Mouse (Mus musculus) ES-E14 (cell line): ENCODE data around the gene Nkain2. TPM values are rescaled to one million over a fixed set of nuclear protein-coding genes. Genes with fewer than 3 reads are reported as not detected.

Source experiments
- DNase-seq: peaks from one replicate; pipeline ENCODE4 v3.0.0-alpha.2; 2013; ENCODE audit warnings: low read depth, low spot score
- H3K27ac ChIP-seq: 2 replicates; pipeline ENCODE4 v1.5.1; 2012; ENCODE audit warnings: low read depth, mild to moderate bottlenecking, low read length, moderate library complexity, mixed read lengths; ENCODE audit not compliant: poor library complexity, insufficient read depth, severe bottlenecking
- H3K36me3 ChIP-seq: 2 replicates; pipeline ENCODE4 v1.6.1; 2012; ENCODE audit warnings: mild to moderate bottlenecking, low read length, moderate library complexity, mixed read lengths; ENCODE audit not compliant: control insufficient read depth, poor library complexity, insufficient read depth, severe bottlenecking
- H3K4me1 ChIP-seq, 2 experiments: fragments of 150-350 bp in 1 of 2; sonication (generic) in 1 of 2; 2 replicates each; pipeline ENCODE4 v1.6.1; 2012; ENCODE audit warnings: low read length in 2 of 2, mild to moderate bottlenecking in 1 of 2, mixed read lengths in 1 of 2; ENCODE audit not compliant: control insufficient read depth in 2 of 2, insufficient read depth in 2 of 2, poor library complexity in 1 of 2
- H3K4me3 ChIP-seq, 2 experiments: fragments of 150-350 bp in 1 of 2; sonication (generic) in 1 of 2; 2 replicates each; pipeline ENCODE4 v1.5.1; 2012; ENCODE audit warnings: low read length in 2 of 2, low read depth in 1 of 2, mild to moderate bottlenecking in 1 of 2, mixed read lengths in 1 of 2; ENCODE audit not compliant: insufficient read depth in 1 of 2, poor library complexity in 1 of 2, severe bottlenecking in 1 of 2
- H3K9ac ChIP-seq: 2 replicates; pipeline ENCODE4 v1.6.1; 2012; ENCODE audit warnings: low read depth, mild to moderate bottlenecking, low read length, mixed read lengths; ENCODE audit not compliant: poor library complexity, insufficient read depth, severe bottlenecking
- H3K9me3 ChIP-seq: fragments of 150-350 bp; sonication (generic); 2 replicates; pipeline ENCODE4 v1.6.1; 2012; ENCODE audit warnings: low read depth, mild to moderate bottlenecking, low read length; ENCODE audit not compliant: control insufficient read depth, insufficient read depth
- HCFC1 ChIP-seq: IDR thresholded peaks from 2 replicates; pipeline ENCODE4 v1.6.1; 2012; ENCODE audit warnings: low read length, inconsistent platforms, borderline replicate concordance; ENCODE audit not compliant: insufficient read depth
- MAFK ChIP-seq: IDR thresholded peaks from 2 replicates; pipeline ENCODE4 v1.6.1; 2014; ENCODE audit warnings: mild to moderate bottlenecking, low read depth, low read length, inconsistent platforms; ENCODE audit not compliant: insufficient read depth
- ZC3H11A ChIP-seq: IDR thresholded peaks from 2 replicates; pipeline ENCODE4 v1.6.1; 2012; ENCODE audit warnings: low read depth, mild to moderate bottlenecking, inconsistent platforms, low read length, borderline replicate concordance
- ZNF384 ChIP-seq: IDR thresholded peaks from 2 replicates; pipeline ENCODE4 v1.6.1; 2012; ENCODE audit warnings: low read depth, low read length, inconsistent platforms
- in situ Hi-C, 2 experiments: fragments of 600-800 bp; cut with MboI; formaldehyde crosslinking; loops; one replicate each; pipeline ENCODE4 v1.15.1; 2025; ENCODE audit warnings: low sequenced_read_pairs in 2 of 2, inconsistent platforms in 1 of 2; ENCODE audit not compliant: unreplicated experiment in 2 of 2
- total RNA-seq: library from RNA; depleted of rRNA; stranded (reverse); fragments of 300-350 nt; gene quantifications from 2 replicates; pipeline ENCODE4 v1.2.3, GENCODE M21; 2012; rRNA removed

Nkain2 gene
- total RNA-seq, 1 experiment, result 0.45 TPM

GRCm38 (mm10) chr10:31647270-31647669 is 1243.0 kb downstream of the Nkain2 start:
- Histone ChIP-seq H3K4me3 (no peak overlapping the region), H3K36me3 (no peaks in the 10 kb centered on the region), H3K27ac (no peak overlapping the region), H3K9ac (no peak overlapping the region), H3K4me1 (peaks cover 0 to 2% of the 10 kb centered on the region in 2 experiments; a peak in 2 of 4 replicates), H3K9me3 (no peaks in the 10 kb centered on the region)
- in situ Hi-C loops, result no loop called here
- no peak for DNase-seq
- TF ChIP-seq MAFK, result no peak
- no peak for TF ChIP-seq ZNF384
- no peak for TF ChIP-seq HCFC1

DNA sequence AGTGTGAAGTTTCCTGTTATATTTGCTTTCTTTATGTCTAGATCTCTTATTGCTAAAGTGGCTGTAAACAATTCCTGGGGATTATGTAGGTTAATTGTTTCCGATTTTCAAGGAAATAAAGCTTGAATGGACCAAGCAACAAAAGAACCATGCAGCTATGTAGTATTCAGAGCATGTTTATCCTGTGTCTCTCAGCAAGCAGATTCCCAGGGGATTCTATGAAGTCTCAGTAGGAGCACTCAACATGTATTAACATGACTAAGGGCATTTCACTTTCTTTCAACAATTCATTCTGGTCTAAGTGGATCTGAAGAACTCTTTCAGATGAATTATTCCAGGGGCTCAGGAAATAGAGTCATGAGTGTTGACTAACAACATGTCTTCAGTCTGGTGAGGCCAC is 1244.2 kb downstream of the Nkain2 start:
- in situ Hi-C loops, result no loop called here
- DNase-seq, result no peak
- no peak overlapping the region for H3K9ac ChIP-seq
- no peaks in the 10 kb centered on the region for H3K9me3 ChIP-seq
- no peak overlapping the region for H3K4me3 ChIP-seq
- H3K27ac ChIP-seq, result no peak overlapping the region
- TF ChIP-seq ZNF384 (no peak), HCFC1 (no peak), ZC3H11A (no peak)
- no peaks in the 10 kb centered on the region for H3K36me3 ChIP-seq
- H3K4me1 ChIP-seq, result no peaks in the 10 kb centered on the region; a peak in 1 of 4 replicates

Other genes starting within 250 kb of the Nkain2 start
- not detected in 2 replicates for gene Trdn, start 190.1 kb upstream of the Nkain2 start, total RNA-seq